Mouse (Mus musculus) myocyte (in vitro differentiated cells): ENCODE data around the gene Trf.

Experiments
- E2F4 ChIP-seq: IDR thresholded peaks from one replicate; pipeline ENCODE4 v1.6.1; 2011; ENCODE audit warnings: mild to moderate bottlenecking, control low read depth, moderate library complexity; ENCODE audit not compliant: insufficient read depth
- MYOG ChIP-seq, 3 experiments: IDR thresholded peaks; one replicate each; pipeline ENCODE4 v1.6.1; 2011; ENCODE audit warnings: control low read depth in 2 of 3, low read depth in 2 of 3, mild to moderate bottlenecking in 2 of 3; ENCODE audit not compliant: insufficient read length in 2 of 3, control insufficient read depth in 1 of 3, insufficient read depth in 1 of 3
- POLR2A ChIP-seq: IDR thresholded peaks from one replicate; pipeline ENCODE4 v1.6.1; 2011; ENCODE audit warnings: low read depth, mild to moderate bottlenecking, control low read depth, moderate library complexity; ENCODE audit not compliant: insufficient read length
- TCF12 ChIP-seq: IDR thresholded peaks from one replicate; pipeline ENCODE4 v1.6.1; 2011; ENCODE audit warnings: mild to moderate bottlenecking, control low read depth; ENCODE audit not compliant: poor library complexity, insufficient read depth, severe bottlenecking
- USF1 ChIP-seq: IDR thresholded peaks from one replicate; pipeline ENCODE4 v1.6.1; 2011; ENCODE audit warnings: low read depth, mild to moderate bottlenecking, control low read depth, moderate library complexity

GRCm38 (mm10) chr9:103226806-103227205, 3.4 kb downstream of the Trf start:
- no peak for TF ChIP-seq POLR2A
- no peak for TF ChIP-seq E2F4
- TF ChIP-seq USF1 = no peak
- TF ChIP-seq TCF12 = no peak
- TF ChIP-seq MYOG (IDR thresholded peaks at IDR 0.05; ENCODE audit: control insufficient read depth in 1 of 3, insufficient read depth in 1 of 3, insufficient read length in 2 of 3, low read depth in 2 of 3) = no peak
